Mouse (Mus musculus) left cerebral cortex, postnatal 36 days (tissue): ENCODE measurements around the gene Mrpl45. TPM values are rescaled to one million over a fixed set of nuclear protein-coding genes. Genes with fewer than 3 reads are reported as not detected.
A peak's percentile ranks its signal among the peaks of the same experiment; 100 is the strongest.

ENCODE experiments used
- DNase-seq, 2 experiments: peaks; one replicate each; pipeline ENCODE4 v3.0.0; 2021 to 2022; ENCODE audit warnings: low spot score in 2 of 2, mixed read lengths in 1 of 2
- intact Hi-C: fragments of 180-260 bp; cut with DNase I; formaldehyde crosslinking; loops from one replicate; pipeline ENCODE4 v1.15.1; 2025
- total RNA-seq, 2 experiments: library from RNA; stranded (reverse); gene quantifications; 2 replicates each; pipeline ENCODE4 v1.2.3; 2021

The Mrpl45 gene
- total RNA-seq, 2 experiments from 2014 or later = 23.3 to 30.2 TPM

- no peak for DNase-seq
- intact Hi-C loops = no loop called here
These were observed 9.7 kb downstream of the Mrpl45 start for GRCm38 (mm10) chr11:97325224-97325623.

GRCm38 (mm10) chr11:97328148-97328547 is 12.6 kb downstream of the Mrpl45 start:
- DNase-seq = peak; percentile 45 to 56
- intact Hi-C loops = no loop called here

- intact Hi-C loops = loop anchor here (10.0 kb wide), 1 partner anchor 266 kb away; no protein-coding TSS in a partner anchor
These were observed 14.8 kb downstream of the Mrpl45 start for GRCm38 (mm10) chr11:97330315-97330714.

GRCm38 (mm10) chr11:97331231-97332190 is 16.0 kb downstream of the Mrpl45 start:
- no peak for DNase-seq
- intact Hi-C loops = loop anchor here (10.0 kb wide), 1 partner anchor 267 kb away; no protein-coding TSS in a partner anchor

More at GRCm38 (mm10) chr11:97330315-97330714, 14.8 kb downstream of the Mrpl45 start:
- DNase-seq = no peak

- intact Hi-C loops = loop anchor here (10.0 kb wide), 1 partner anchor 268 kb away; no protein-coding TSS in a partner anchor
- DNase-seq = no peak
These were observed 17.5 kb downstream of the Mrpl45 start for GRCm38 (mm10) chr11:97333044-97333443.

GRCm38 (mm10) chr11:97333896-97334295 is 18.4 kb downstream of the Mrpl45 start:
- DNase-seq = no peak
- intact Hi-C loops = loop anchor here (10.0 kb wide), 1 partner anchor 269 kb away; no protein-coding TSS in a partner anchor

GRCm38 (mm10) chr11:97334400-97334799 is 18.9 kb downstream of the Mrpl45 start:
- no peak for DNase-seq
- intact Hi-C loops = loop anchor here (10.0 kb wide), 1 partner anchor 270 kb away; no protein-coding TSS in a partner anchor

- no peak for DNase-seq
- intact Hi-C loops = loop anchor here (10.0 kb wide), 1 partner anchor 271 kb away; no protein-coding TSS in a partner anchor
These were observed 20.7 kb downstream of the Mrpl45 start for GRCm38 (mm10) chr11:97336238-97336637.

- intact Hi-C loops = loop anchor here (10.0 kb wide), 1 partner anchor 272 kb away; no protein-coding TSS in a partner anchor
- DNase-seq = no peak
These were observed 21.3 kb downstream of the Mrpl45 start for GRCm38 (mm10) chr11:97336751-97337345.

- DNase-seq = no peak
- intact Hi-C loops = loop anchor here (10.0 kb wide), 1 partner anchor 273 kb away; no protein-coding TSS in a partner anchor
These were observed 21.8 kb downstream of the Mrpl45 start for GRCm38 (mm10) chr11:97337363-97337762.

GRCm38 (mm10) chr11:97338302-97338976 is 22.9 kb downstream of the Mrpl45 start:
- no peak for DNase-seq
- intact Hi-C loops = loop anchor here (10.0 kb wide), 1 partner anchor 274 kb away; no protein-coding TSS in a partner anchor

- DNase-seq = peak; percentile 16 to 29
- intact Hi-C loops = loop anchor here (10.0 kb wide), 1 partner anchor 274 kb away; no protein-coding TSS in a partner anchor
These were observed 23.4 kb downstream of the Mrpl45 start for GRCm38 (mm10) chr11:97338977-97339315.

GRCm38 (mm10) chr11:97343175-97343574 is 27.7 kb downstream of the Mrpl45 start:
- no peak for DNase-seq
- intact Hi-C loops = no loop called here

- DNase-seq = no peak
- intact Hi-C loops = no loop called here
These were observed 28.1 kb downstream of the Mrpl45 start for GRCm38 (mm10) chr11:97343619-97344018.

GRCm38 (mm10) chr11:97345446-97345845 is 29.9 kb downstream of the Mrpl45 start:
- intact Hi-C loops = no loop called here
- no peak for DNase-seq

GRCm38 (mm10) chr11:97346383-97346782 is 30.9 kb downstream of the Mrpl45 start:
- intact Hi-C loops = no loop called here
- DNase-seq = no peak

GRCm38 (mm10) chr11:97347291-97347690 is 31.8 kb downstream of the Mrpl45 start:
- intact Hi-C loops = no loop called here

GRCm38 (mm10) chr11:97350035-97350434 is 34.5 kb downstream of the Mrpl45 start:
- DNase-seq = peak; percentile 37 to 55
- intact Hi-C loops = no loop called here

More at GRCm38 (mm10) chr11:97347291-97347690, 31.8 kb downstream of the Mrpl45 start:
- no peak for DNase-seq

- DNase-seq = no peak
- intact Hi-C loops = no loop called here
These were observed 36.6 kb downstream of the Mrpl45 start, which contains the start of gene Gpr179 for GRCm38 (mm10) chr11:97352027-97352684. Gene Gpr179 (minus strand): TSS chr11:97352077.
